Mouse (Mus musculus) MEL (cell line): ENCODE measurements at regions not wholly inside any gene's neighbourhood (a gene's known extent, or its start where the extent isn't known, plus 50 kb on each side); places are given as distances from the start of the nearest gene placed in this dataset.

Source experiments
- DNase-seq: peaks from one replicate; pipeline ENCODE4 v3.0.0; 2011; ENCODE audit warnings: low read depth, low spot score
- H3K27ac ChIP-seq: 2 replicates; pipeline ENCODE4 v1.5.1; 2012; ENCODE audit warnings: low read depth, mild to moderate bottlenecking, control low read depth, low read length, moderate library complexity; ENCODE audit not compliant: control insufficient read depth
- H3K27me3 ChIP-seq, 2 experiments: fragments of 150-350 bp in 1 of 2; sonication (generic) in 1 of 2; 2 replicates each; pipeline ENCODE4 v1.6.1; 2012; ENCODE audit warnings: low read length in 2 of 2, mild to moderate bottlenecking in 2 of 2, improper control_type of control experiment in 1 of 2, moderate library complexity in 1 of 2; ENCODE audit not compliant: insufficient read depth in 2 of 2, control insufficient read depth in 1 of 2
- H3K36me3 ChIP-seq, 2 experiments: 2 replicates each; pipeline ENCODE4 v1.6.1; 2012 to 2014; ENCODE audit warnings: low read length in 2 of 2, improper control_type of control experiment in 1 of 2, inconsistent platforms in 1 of 2, mild to moderate bottlenecking in 1 of 2; ENCODE audit not compliant: insufficient read depth in 2 of 2, control insufficient read depth in 1 of 2
- H3K4me1 ChIP-seq, 2 experiments: fragments of 150-350 bp in 1 of 2; sonication (generic) in 1 of 2; 2 replicates each; pipeline ENCODE4 v1.6.1; 2012; ENCODE audit warnings: low read length in 2 of 2, improper control_type of control experiment in 1 of 2, mild to moderate bottlenecking in 1 of 2; ENCODE audit not compliant: insufficient read depth in 2 of 2, control insufficient read depth in 1 of 2
- H3K4me3 ChIP-seq, 2 experiments: fragments of 150-350 bp in 1 of 2; sonication (generic) in 1 of 2; 2 replicates each; pipeline ENCODE4 v1.5.1; 2012; ENCODE audit warnings: low read depth in 2 of 2, low read length in 2 of 2, mild to moderate bottlenecking in 2 of 2, moderate library complexity in 2 of 2, control low read depth in 1 of 2, improper control_type of control experiment in 1 of 2; ENCODE audit not compliant: control insufficient read depth in 1 of 2, insufficient read depth in 1 of 2
- H3K79me2 ChIP-seq: 2 replicates; pipeline ENCODE4 v1.6.1; 2012; ENCODE audit warnings: mild to moderate bottlenecking, low read length, moderate library complexity; ENCODE audit not compliant: control insufficient read depth, poor library complexity, insufficient read depth
- H3K9ac ChIP-seq: 2 replicates; pipeline ENCODE4 v1.6.1; 2012; ENCODE audit warnings: low read depth, mild to moderate bottlenecking, control low read depth, low read length, moderate library complexity; ENCODE audit not compliant: control insufficient read depth, poor library complexity, severe bottlenecking
- H3K9me3 ChIP-seq: fragments of 150-350 bp; sonication (generic); replicated peaks from 2 replicates; pipeline ENCODE4 v1.6.1; 2012; ENCODE audit warnings: mild to moderate bottlenecking, low read length, improper control_type of control experiment, moderate library complexity; ENCODE audit not compliant: insufficient read depth
- E2F4 ChIP-seq: IDR thresholded peaks from 2 replicates; pipeline ENCODE4 v1.6.1; 2011; ENCODE audit warnings: low read depth, low read length, improper control_type of control experiment, borderline replicate concordance
- KAT2A ChIP-seq: conservative IDR thresholded peaks from 2 replicates; pipeline ENCODE4 v1.6.1; 2012; ENCODE audit warnings: low read depth, low read length, improper control_type of control experiment, inconsistent platforms
- MYB ChIP-seq: IDR thresholded peaks from 2 replicates; pipeline ENCODE4 v1.6.1; 2011; ENCODE audit warnings: mild to moderate bottlenecking, low read depth, low read length, improper control_type of control experiment

GRCm38 (mm10) chr17:44445361-44445760 lies 257.0 kb downstream of the Clic5 start:
- no peak for TF ChIP-seq KAT2A
- no peak for TF ChIP-seq E2F4
- TF ChIP-seq MYB = no peak
- Histone ChIP-seq H3K36me3 (no peaks in the 10 kb centered on the region), H3K79me2 (no peaks in the 10 kb centered on the region), H3K27me3 (no peaks in the 10 kb centered on the region), H3K9me3 (no peaks in the 10 kb centered on the region), H3K4me1 (no peaks in the 10 kb centered on the region), H3K4me3 (no peak overlapping the region), H3K9ac (no peak overlapping the region), H3K27ac (no peak overlapping the region)
- no peak for DNase-seq
